26 mouse cellular contexts compared by ENCODE assay signal in genomic region chr13:95621563-95621962, GRCm38 (mm10).
"Had no signal": no experiment of that assay in that cellular context is flagged by ENCODE, and none has a peak within 500 bp of the region (broad histone marks: within the 10 kb centered on the region; RNA-seq: fewer than 3 reads in every experiment).

No protein-coding gene starts in this region.

- DNase-seq: gastrocnemius, adult 2 months; gastrocnemius, postnatal 10 days; gastrocnemius, postnatal 25 days; heart, adult 18-20 months; heart, postnatal 36 days; kidney, adult 18-20 months; kidney, adult 8-10 months; kidney, postnatal 10 days; kidney, postnatal 25 days; kidney, postnatal 4 days; liver had no signal

- H3K9me3 ChIP-seq: heart, embryonic 13.5 days; heart, embryonic 15.5 days; hindbrain, embryonic 10.5 days; hindbrain, embryonic 12.5 days; intestine, embryonic 15.5 days; limb, embryonic 10.5 days; limb, embryonic 12.5 days had no signal

- H3K9ac ChIP-seq: heart, embryonic 13.5 days; heart, embryonic 15.5 days; hindbrain, embryonic 12.5 days; hindbrain, embryonic 14.5 days; intestine, embryonic 15.5 days; limb, embryonic 12.5 days had no signal

- ATAC-seq: forebrain, embryonic 16.5 days; hindbrain, embryonic 16.5 days; inflammation-experienced regulatory T-cells, adult 6 months; intestine, embryonic 15.5 days; intestine, postnatal 0 days had no signal

- H3K27ac ChIP-seq: gastrocnemius, adult 2 months; heart, embryonic 13.5 days; heart, embryonic 15.5 days; hindbrain, embryonic 10.5 days; hindbrain, embryonic 12.5 days; hindbrain, embryonic 14.5 days; intestine, embryonic 15.5 days; layer of hippocampus, adult 2 months; left cerebral cortex, adult 2 months; limb, embryonic 10.5 days; limb, embryonic 12.5 days had no signal

- H3K4me3 ChIP-seq: gastrocnemius, adult 2 months; heart, embryonic 13.5 days; heart, embryonic 15.5 days; hindbrain, embryonic 10.5 days; hindbrain, embryonic 12.5 days; intestine, embryonic 15.5 days; layer of hippocampus, adult 2 months; left cerebral cortex, adult 2 months; limb, embryonic 10.5 days; limb, embryonic 12.5 days had no signal

- H3K27me3 ChIP-seq: heart, embryonic 13.5 days; heart, embryonic 15.5 days; hindbrain, embryonic 12.5 days; intestine, embryonic 15.5 days; limb, embryonic 12.5 days had no signal

- H3K4me2 ChIP-seq: heart, embryonic 13.5 days; heart, embryonic 15.5 days; hindbrain, embryonic 12.5 days; hindbrain, embryonic 14.5 days; intestine, embryonic 15.5 days; limb, embryonic 12.5 days; liver, embryonic 11.5 days had no signal

- H3K36me3 ChIP-seq: heart, embryonic 13.5 days; heart, embryonic 15.5 days; hindbrain, embryonic 10.5 days; hindbrain, embryonic 12.5 days; intestine, embryonic 15.5 days; limb, embryonic 10.5 days; limb, embryonic 12.5 days had no signal
